Comparison of ENCODE assay signal across 8 mouse cellular contexts in genomic region chrX:141721725-141722124, GRCm38 (mm10). TPM values are rescaled to one million over a fixed set of nuclear protein-coding genes. Genes with fewer than 3 reads are reported as not detected.
DNase-seq lines count a peak whose midpoint lies in the region; ATAC-seq and TF ChIP-seq lines count a peak whose summit lies in the region.

No protein-coding gene starts in this region.

- H3K27ac ChIP-seq in lung, embryonic 15.5 days = no peak overlapping the region
- H3K27ac ChIP-seq in forebrain, embryonic 10.5 days = peak overlapping the region; percentile 77
- H3K27ac ChIP-seq in intestine, postnatal 0 days (ENCODE audit: low read depth, low read length) = no peak overlapping the region
- H3K27ac ChIP-seq in midbrain, embryonic 12.5 days (replicated peaks) = no peak overlapping the region

- H3K4me3 ChIP-seq in lung, embryonic 15.5 days = peak overlapping the region; percentile 32
- no peak overlapping the region for H3K4me3 ChIP-seq in lung, adult 2 months (replicated peaks; ENCODE audit: extremely low read depth, low read depth, low read length)
- H3K4me3 ChIP-seq in forebrain, embryonic 10.5 days = peak overlapping the region; percentile 57
- H3K4me3 ChIP-seq in intestine, postnatal 0 days (ENCODE audit: low read depth, low read length) = peak overlapping the region; percentile 29
- H3K4me3 ChIP-seq in midbrain, embryonic 12.5 days = peak overlapping the region; percentile 31

- H3K27me3 ChIP-seq in lung, embryonic 15.5 days = peaks cover 77% of the 10 kb centered on the region
- H3K27me3 ChIP-seq in forebrain, embryonic 10.5 days (ENCODE audit: poor library complexity, severe bottlenecking) = peaks cover 98% of the 10 kb centered on the region
- H3K27me3 ChIP-seq in intestine, postnatal 0 days (replicated peaks; ENCODE audit: control insufficient read depth, insufficient read depth, low read length) = peaks cover 51% of the 10 kb centered on the region
- H3K27me3 ChIP-seq in midbrain, embryonic 12.5 days = peaks cover 66% of the 10 kb centered on the region

- H3K4me2 ChIP-seq in lung, embryonic 15.5 days = peak overlapping the region; percentile 64
- H3K4me2 ChIP-seq in intestine, postnatal 0 days (replicated peaks; ENCODE audit: low read depth) = peak overlapping the region; percentile 61
- H3K4me2 ChIP-seq in midbrain, embryonic 12.5 days (replicated peaks) = peak overlapping the region; percentile 60

- H3K9me3 ChIP-seq in lung, embryonic 15.5 days = no peaks in the 10 kb centered on the region
- H3K9me3 ChIP-seq in forebrain, embryonic 10.5 days = no peaks in the 10 kb centered on the region
- no peaks in the 10 kb centered on the region for H3K9me3 ChIP-seq in intestine, postnatal 0 days (ENCODE audit: control insufficient read depth)
- no peaks in the 10 kb centered on the region for H3K9me3 ChIP-seq in midbrain, embryonic 12.5 days

- no peak for DNase-seq in lung, adult 2 months
- peak; percentile 39 for DNase-seq in forebrain, embryonic 10.5 days (ENCODE audit: extremely low spot score, low spot score)
- no peak for DNase-seq in layer of hippocampus, adult 9-10 months (ENCODE audit: low spot score)
- DNase-seq in frontal cortex, adult 2 months (ENCODE audit: extremely low spot score in 1 of 2, low spot score in 1 of 2) = no peak

- no peak for TF ChIP-seq POLR2A in lung, adult 2 months (IDR thresholded peaks at IDR 0.05; ENCODE audit: borderline replicate concordance, extremely low read depth, low read depth, low read length)

- peaks cover 13% of the 10 kb centered on the region for H3K4me1 ChIP-seq in lung, embryonic 15.5 days
- no peaks in the 10 kb centered on the region for H3K4me1 ChIP-seq in lung, adult 2 months (ENCODE audit: control insufficient read depth, insufficient read depth, low read length)
- H3K4me1 ChIP-seq in forebrain, embryonic 10.5 days = peaks cover 30% of the 10 kb centered on the region
- H3K4me1 ChIP-seq in intestine, postnatal 0 days (replicated peaks; ENCODE audit: control insufficient read depth, insufficient read depth, low read length) = no peaks in the 10 kb centered on the region
- peaks cover 3% of the 10 kb centered on the region; the same call in 1 of the 2 replicates for H3K4me1 ChIP-seq in midbrain, embryonic 12.5 days

- no peak overlapping the region for H3K9ac ChIP-seq in lung, embryonic 15.5 days
- H3K9ac ChIP-seq in intestine, postnatal 0 days (ENCODE audit: low read depth, low read length) = no peak overlapping the region
- H3K9ac ChIP-seq in midbrain, embryonic 12.5 days (replicated peaks) = no peak overlapping the region

- ATAC-seq in lung, embryonic 15.5 days (ENCODE audit: borderline replicate concordance, extremely low read depth, low FRiP score, low TSS enrichment) = no peak
- no peak for ATAC-seq in intestine, postnatal 0 days
- ATAC-seq in midbrain, embryonic 12.5 days (ENCODE audit: low FRiP score, low read depth) = no peak
- no peak for ATAC-seq in erythroid progenitor cell, adult 5-6 weeks (replicated peaks; ENCODE audit: low FRiP score, poor library complexity, severe bottlenecking)

- no peaks in the 10 kb centered on the region for H3K36me3 ChIP-seq in lung, embryonic 15.5 days
- H3K36me3 ChIP-seq in forebrain, embryonic 10.5 days (replicated peaks) = no peaks in the 10 kb centered on the region
- H3K36me3 ChIP-seq in intestine, postnatal 0 days (ENCODE audit: control insufficient read depth, insufficient read depth) = no peaks in the 10 kb centered on the region
- H3K36me3 ChIP-seq in midbrain, embryonic 12.5 days = no peaks in the 10 kb centered on the region

- WGBS in lung, embryonic 15.5 days = 12% methylated on average over 30 of the region's 33 CpGs
- 23% methylated on average over 33 of the region's 33 CpGs for WGBS in lung, adult 2 months
- WGBS in forebrain, embryonic 10.5 days = 21% methylated on average over 33 of the region's 33 CpGs
- 23% methylated on average over 33 of the region's 33 CpGs for WGBS in intestine, postnatal 0 days
- 27% methylated on average over 33 of the region's 33 CpGs for WGBS in midbrain, embryonic 12.5 days

- no peak for TF ChIP-seq CTCF in lung, adult 2 months (IDR thresholded peaks at IDR 0.05; ENCODE audit: insufficient read depth, low read length)
- TF ChIP-seq CTCF in intestine, postnatal 0 days (IDR thresholded peaks at IDR 0.05; ENCODE audit: low read depth) = no peak

RNA-seq across cellular contexts. Expression of gene Irs4, which starts 3.3 kb away (rescaled TPM):
- not detected in 2 replicates for polyA plus RNA-seq in lung, embryonic 15.5 days (2015; fragmentation: Nextera tagmentation; extraction: Ambion mirVana)
- polyA plus RNA-seq in lung, adult 2 months (2012; rRNA removed) = not detected in 2 replicates
- 10.4 and 12.7 TPM in 2 replicates for polyA plus RNA-seq in forebrain, embryonic 10.5 days (2016; fragmentation: Nextera tagmentation; extraction: Ambion mirVana)
- 0.05 and 0.07 TPM in 2 replicates for polyA plus RNA-seq in intestine, postnatal 0 days (2015; fragmentation: Nextera tagmentation; extraction: Ambion mirVana)
- 0.63 and 0.96 TPM in 2 replicates for polyA plus RNA-seq in midbrain, embryonic 12.5 days (2016; fragmentation: Nextera tagmentation; extraction: Ambion mirVana)
- not detected in 2 replicates for total RNA-seq in erythroid progenitor cell, adult 5-6 weeks (2015; ENCODE audit: low replicate concordance)
- total RNA-seq in erythroid progenitor cell, adult 5-6 weeks (2017; ENCODE audit: low replicate concordance) = not detected in 2 replicates
- polyA plus RNA-seq in frontal cortex, adult 2 months (2012; rRNA removed) = 0.10 and 0.13 TPM in 2 replicates
